16 mouse cellular contexts compared by ENCODE assay signal in genomic region chr8:120620441-120620840, GRCm38 (mm10). TPM values are rescaled to one million over a fixed set of nuclear protein-coding genes. Genes with fewer than 3 reads are reported as not detected.
A peak's percentile ranks its signal among the peaks of the same experiment; 100 is the strongest.
DNase-seq lines count a peak whose midpoint lies in the region; ATAC-seq and TF ChIP-seq lines count a peak whose summit lies in the region.
"Had no signal": no experiment of that assay in that cellular context is flagged by ENCODE, and none has a peak within 500 bp of the region (broad histone marks: within the 10 kb centered on the region; RNA-seq: fewer than 3 reads in every experiment).

No protein-coding gene starts in this region.

- ATAC-seq in forebrain, postnatal 0 days = no peak
- no peak for ATAC-seq in liver, embryonic 12.5 days
- ATAC-seq in liver, embryonic 15.5 days (ENCODE audit: insufficient read depth) = peak; percentile 20; the same call in 1 of the 2 replicates

- H3K4me2 ChIP-seq in forebrain, postnatal 0 days (ENCODE audit: low read depth) = no peak overlapping the region
- no peak overlapping the region for H3K4me2 ChIP-seq in liver, embryonic 12.5 days
- H3K4me2 ChIP-seq in liver, embryonic 15.5 days = no peak overlapping the region

- H3K9ac ChIP-seq in forebrain, postnatal 0 days = no peak overlapping the region
- H3K9ac ChIP-seq in liver, embryonic 12.5 days = no peak overlapping the region
- H3K9ac ChIP-seq in liver, embryonic 15.5 days = no peak overlapping the region

- peak overlapping the region; percentile 32 for H3K27ac ChIP-seq in forebrain, embryonic 10.5 days
- no peak overlapping the region for H3K27ac ChIP-seq in forebrain, postnatal 0 days (ENCODE audit: low read depth, low read length)
- 0 out of 2 replicates have a peak overlapping the region, but pooled peaks have one; percentile 13 for H3K27ac ChIP-seq in liver, embryonic 12.5 days
- H3K27ac ChIP-seq in bone marrow macrophage, adult 2 months (ENCODE audit: insufficient read depth, low read depth, low read length) = peak overlapping the region; percentile 100
- H3K27ac ChIP-seq in liver, embryonic 15.5 days (replicated peaks) = peak overlapping the region; percentile 54; the same call in 1 of the 2 replicates

- no peaks in the 10 kb centered on the region for H3K9me3 ChIP-seq in forebrain, embryonic 10.5 days
- no peaks in the 10 kb centered on the region for H3K9me3 ChIP-seq in forebrain, postnatal 0 days (ENCODE audit: low read length)
- H3K9me3 ChIP-seq in liver, embryonic 12.5 days (replicated peaks) = no peaks in the 10 kb centered on the region
- no peaks in the 10 kb centered on the region for H3K9me3 ChIP-seq in liver, embryonic 15.5 days (replicated peaks)

- peaks cover 71% of the 10 kb centered on the region for H3K4me1 ChIP-seq in forebrain, embryonic 10.5 days
- 0 out of 2 replicates have a peak, but pooled peaks cover 4% of the 10 kb centered on the region for H3K4me1 ChIP-seq in forebrain, postnatal 0 days (ENCODE audit: insufficient read depth)
- peaks cover 59% of the 10 kb centered on the region for H3K4me1 ChIP-seq in liver, embryonic 12.5 days
- H3K4me1 ChIP-seq in bone marrow macrophage, adult 2 months (ENCODE audit: control insufficient read depth, insufficient read depth, low read length) = peaks cover 39% of the 10 kb centered on the region
- peaks cover 42% of the 10 kb centered on the region for H3K4me1 ChIP-seq in liver, embryonic 15.5 days (replicated peaks)

- DNase-seq in forebrain, embryonic 10.5 days (ENCODE audit: extremely low spot score, low spot score) = no peak
- DNase-seq in forebrain, postnatal 0 days = no peak
- no peak for DNase-seq in liver
- no peak for DNase-seq in kidney, postnatal 14 days
- DNase-seq in left cerebral cortex, adult 8-10 months (ENCODE audit: low spot score in 2 of 2) = no peak
- DNase-seq: B cell, adult 2 months; cerebellum, adult 11-12 months; embryo, embryonic 11 days; left cerebral cortex, postnatal 4 days had no signal

- no peaks in the 10 kb centered on the region for H3K36me3 ChIP-seq in forebrain, embryonic 10.5 days (replicated peaks)
- no peaks in the 10 kb centered on the region for H3K36me3 ChIP-seq in forebrain, postnatal 0 days (ENCODE audit: insufficient read depth)
- H3K36me3 ChIP-seq in liver, embryonic 12.5 days = no peaks in the 10 kb centered on the region
- no peaks in the 10 kb centered on the region for H3K36me3 ChIP-seq in liver, embryonic 15.5 days (replicated peaks)

- H3K4me3 ChIP-seq in forebrain, embryonic 10.5 days = no peak overlapping the region
- H3K4me3 ChIP-seq in forebrain, postnatal 0 days (ENCODE audit: low read depth, low read length) = no peak overlapping the region
- no peak overlapping the region for H3K4me3 ChIP-seq in liver, embryonic 12.5 days
- H3K4me3 ChIP-seq in bone marrow macrophage, adult 2 months (ENCODE audit: insufficient read depth, low read length) = no peak overlapping the region
- H3K4me3 ChIP-seq in liver, embryonic 15.5 days (replicated peaks) = no peak overlapping the region
- H3K4me3 ChIP-seq: erythroblast, embryonic 14.5 days had no signal

- H3K27me3 ChIP-seq in forebrain, embryonic 10.5 days (ENCODE audit: poor library complexity, severe bottlenecking) = peaks cover 5% of the 10 kb centered on the region
- H3K27me3 ChIP-seq in forebrain, postnatal 0 days (ENCODE audit: insufficient read depth, low read length) = no peaks in the 10 kb centered on the region
- H3K27me3 ChIP-seq in liver, embryonic 12.5 days (replicated peaks) = peaks cover 14% of the 10 kb centered on the region; the same call in 1 of the 2 replicates
- H3K27me3 ChIP-seq in liver, embryonic 15.5 days = no peaks in the 10 kb centered on the region

- no peak for TF ChIP-seq POLR2A in bone marrow macrophage, adult 2 months (IDR thresholded peaks at IDR 0.05; ENCODE audit: borderline replicate concordance, low read depth, low read length)

- WGBS in forebrain, embryonic 10.5 days = 55% methylated on average over 7 of the region's 7 CpGs
- 57% methylated on average over 7 of the region's 7 CpGs for WGBS in forebrain, postnatal 0 days
- 47% methylated on average over 7 of the region's 7 CpGs for WGBS in liver, embryonic 12.5 days (ENCODE audit: insufficient replicate concordance)
- WGBS in liver, embryonic 15.5 days (ENCODE audit: insufficient replicate concordance) = 56% methylated on average over 7 of the region's 7 CpGs

- TF ChIP-seq CTCF in forebrain, postnatal 0 days (IDR thresholded peaks at IDR 0.05; ENCODE audit: low read depth) = no peak
- no peak for TF ChIP-seq CTCF in bone marrow macrophage, adult 2 months (IDR thresholded peaks at IDR 0.05; ENCODE audit: low read depth, low read length)

RNA-seq across cellular contexts. Expression of gene 1190005I06Rik, which starts 27.0 kb away (rescaled TPM):
- polyA plus RNA-seq in forebrain, embryonic 10.5 days (2016; fragmentation: Nextera tagmentation; extraction: Ambion mirVana) = 2.3 and 2.8 TPM in 2 replicates
- 18.5 and 25.9 TPM in 2 replicates for total RNA-seq in forebrain, postnatal 0 days (2014; rRNA removed)
- 21.7 and 22.7 TPM in 2 replicates for polyA plus RNA-seq in forebrain, postnatal 0 days (2015; fragmentation: Nextera tagmentation; extraction: Ambion mirVana)
- 0.83 and 1.3 TPM in 2 replicates for polyA plus RNA-seq in liver, embryonic 12.5 days (2016; fragmentation: Nextera tagmentation; extraction: Ambion mirVana)
- polyA plus RNA-seq in bone marrow macrophage, adult 2 months (2012; ENCODE audit: insufficient read depth, insufficient read length, missing spikeins) = 1.1 and 1.6 TPM in 2 replicates
- 0.92 and 1.2 TPM in 2 replicates for polyA plus RNA-seq in liver, embryonic 15.5 days (2015; fragmentation: Nextera tagmentation; extraction: Ambion mirVana)
- total RNA-seq in left cerebral cortex, adult 8-10 months (2022) = 10 to 100 TPM; 11.8 to 16.6 (median 14.4) TPM
- total RNA-seq: monocyte, adult 5-6 weeks; neutrophil, adult 5-6 weeks had no signal

RNA-seq across cellular contexts. Expression of gene Gins2, which starts 31.3 kb away (rescaled TPM):
- polyA plus RNA-seq in forebrain, embryonic 10.5 days (2016; fragmentation: Nextera tagmentation; extraction: Ambion mirVana) = 154 and 158 TPM in 2 replicates
- total RNA-seq in forebrain, postnatal 0 days (2014; rRNA removed) = 2.6 and 5.3 TPM in 2 replicates
- polyA plus RNA-seq in forebrain, postnatal 0 days (2015; fragmentation: Nextera tagmentation; extraction: Ambion mirVana) = 9.6 and 10.7 TPM in 2 replicates
- 77.5 and 81.2 TPM in 2 replicates for polyA plus RNA-seq in liver, embryonic 12.5 days (2016; fragmentation: Nextera tagmentation; extraction: Ambion mirVana)
- 16.7 and 23.1 TPM in 2 replicates for polyA plus RNA-seq in bone marrow macrophage, adult 2 months (2012; ENCODE audit: insufficient read depth, insufficient read length, missing spikeins)
- 50.1 and 52.3 TPM in 2 replicates for polyA plus RNA-seq in liver, embryonic 15.5 days (2015; fragmentation: Nextera tagmentation; extraction: Ambion mirVana)
- 1 to 10 TPM; 1.1 to 3.3 (median 2.5) TPM for total RNA-seq in left cerebral cortex, adult 8-10 months (2022)

RNA-seq across cellular contexts. Expression of gene Gm27021, which starts 47.4 kb away (rescaled TPM):
- polyA plus RNA-seq in forebrain, embryonic 10.5 days (2016; fragmentation: Nextera tagmentation; extraction: Ambion mirVana) = 3.2 and 4.0 TPM in 2 replicates
- 7.0 and 9.2 TPM in 2 replicates for total RNA-seq in forebrain, postnatal 0 days (2014; rRNA removed)
- polyA plus RNA-seq in forebrain, postnatal 0 days (2015; fragmentation: Nextera tagmentation; extraction: Ambion mirVana) = 12.4 and 14.8 TPM in 2 replicates
- polyA plus RNA-seq in liver, embryonic 12.5 days (2016; fragmentation: Nextera tagmentation; extraction: Ambion mirVana) = 0.69 and 0.79 TPM in 2 replicates
- not detected in 2 replicates for polyA plus RNA-seq in bone marrow macrophage, adult 2 months (2012; ENCODE audit: insufficient read depth, insufficient read length, missing spikeins)
- polyA plus RNA-seq in liver, embryonic 15.5 days (2015; fragmentation: Nextera tagmentation; extraction: Ambion mirVana) = 0.35 and 0.64 TPM in 2 replicates
- total RNA-seq in left cerebral cortex, adult 8-10 months (2022) = 1 to 10 TPM in 1 of 4 experiments, under 1 TPM in 1, not detected in 2; 0.62 to 1.2 TPM
- total RNA-seq: gastrocnemius, postnatal 4 days; monocyte, adult 5-6 weeks; neutrophil, adult 5-6 weeks had no signal

RNA-seq across cellular contexts. Expression of gene Cox4i1, which starts 47.6 kb away (rescaled TPM):
- polyA plus RNA-seq in forebrain, embryonic 10.5 days (2016; fragmentation: Nextera tagmentation; extraction: Ambion mirVana) = 865 and 885 TPM in 2 replicates
- 436 and 703 TPM in 2 replicates for total RNA-seq in forebrain, postnatal 0 days (2014; rRNA removed)
- 1,351 and 1,499 TPM in 2 replicates for polyA plus RNA-seq in forebrain, postnatal 0 days (2015; fragmentation: Nextera tagmentation; extraction: Ambion mirVana)
- 769 and 831 TPM in 2 replicates for polyA plus RNA-seq in liver, embryonic 12.5 days (2016; fragmentation: Nextera tagmentation; extraction: Ambion mirVana)
- polyA plus RNA-seq in bone marrow macrophage, adult 2 months (2012; ENCODE audit: insufficient read depth, insufficient read length, missing spikeins) = 607 and 651 TPM in 2 replicates
- 638 and 673 TPM in 2 replicates for polyA plus RNA-seq in liver, embryonic 15.5 days (2015; fragmentation: Nextera tagmentation; extraction: Ambion mirVana)
- total RNA-seq in left cerebral cortex, adult 8-10 months (2022) = 1,000 to 10,000 TPM; 1,070 to 1,158 (median 1,126) TPM

RNA-seq across cellular contexts. Expression of gene Emc8, which starts 47.9 kb away (rescaled TPM):
- 379 and 400 TPM in 2 replicates for polyA plus RNA-seq in forebrain, embryonic 10.5 days (2016; fragmentation: Nextera tagmentation; extraction: Ambion mirVana)
- total RNA-seq in forebrain, postnatal 0 days (2014; rRNA removed) = 29.1 and 43.7 TPM in 2 replicates
- polyA plus RNA-seq in forebrain, postnatal 0 days (2015; fragmentation: Nextera tagmentation; extraction: Ambion mirVana) = 104 and 113 TPM in 2 replicates
- polyA plus RNA-seq in liver, embryonic 12.5 days (2016; fragmentation: Nextera tagmentation; extraction: Ambion mirVana) = 171 and 180 TPM in 2 replicates
- 56.5 and 61.3 TPM in 2 replicates for polyA plus RNA-seq in bone marrow macrophage, adult 2 months (2012; ENCODE audit: insufficient read depth, insufficient read length, missing spikeins)
- polyA plus RNA-seq in liver, embryonic 15.5 days (2015; fragmentation: Nextera tagmentation; extraction: Ambion mirVana) = 100 and 104 TPM in 2 replicates
- 10 to 100 TPM; 60.5 to 72.0 (median 69.4) TPM for total RNA-seq in left cerebral cortex, adult 8-10 months (2022)
